Mouse (Mus musculus): ENCODE measurements around the gene Ap1m1.

Gene Ap1m1

GRCm38 (mm10) chr8:72257902-72258238 lies 18.1 kb downstream of the Ap1m1 start:
- no peak for DNase-seq (ENCODE audit: low read depth, low spot score)

GRCm38 (mm10) chr8:72259862-72260261 lies 20.0 kb downstream of the Ap1m1 start:
- DNase-seq (ENCODE audit: low read depth, low spot score), result no peak

GRCm38 (mm10) chr8:72260585-72260984 lies 20.8 kb downstream of the Ap1m1 start:
- DNase-seq (ENCODE audit: low read depth, low spot score), result no peak

- peak; percentile 28 for DNase-seq (ENCODE audit: low read depth, low spot score)
These were observed 21.2 kb downstream of the Ap1m1 start for GRCm38 (mm10) chr8:72261019-72261418.

- DNase-seq (ENCODE audit: low read depth, low spot score), result no peak
These were observed 21.6 kb downstream of the Ap1m1 start for GRCm38 (mm10) chr8:72261431-72261830.

GRCm38 (mm10) chr8:72261872-72262271 lies 22.1 kb downstream of the Ap1m1 start:
- no peak for DNase-seq (ENCODE audit: low read depth, low spot score)

GRCm38 (mm10) chr8:72262756-72263155 lies 22.9 kb downstream of the Ap1m1 start:
- DNase-seq (ENCODE audit: low read depth, low spot score), result no peak

- no peak for DNase-seq (ENCODE audit: low read depth, low spot score)
These were observed 23.6 kb downstream of the Ap1m1 start for GRCm38 (mm10) chr8:72263451-72263850.

- no peak for DNase-seq (ENCODE audit: low read depth, low spot score)
These were observed 25.5 kb downstream of the Ap1m1 start for GRCm38 (mm10) chr8:72265342-72265741.

- no peak for DNase-seq (ENCODE audit: low read depth, low spot score)
These were observed 26.9 kb downstream of the Ap1m1 start for GRCm38 (mm10) chr8:72266671-72267070.

GRCm38 (mm10) chr8:72267106-72267505 lies 27.3 kb downstream of the Ap1m1 start:
- DNase-seq (ENCODE audit: low read depth, low spot score), result no peak

GRCm38 (mm10) chr8:72268356-72268755 lies 28.5 kb downstream of the Ap1m1 start:
- no peak for DNase-seq (ENCODE audit: low read depth, low spot score)

- DNase-seq (ENCODE audit: low read depth, low spot score), result no peak
These were observed 30.8 kb downstream of the Ap1m1 start for GRCm38 (mm10) chr8:72270606-72271005.

- DNase-seq (ENCODE audit: low read depth, low spot score), result no peak
These were observed 31.3 kb downstream of the Ap1m1 start for GRCm38 (mm10) chr8:72271051-72271660.

GRCm38 (mm10) chr8:72271691-72272090 lies 31.9 kb downstream of the Ap1m1 start:
- DNase-seq (ENCODE audit: low read depth, low spot score), result no peak

- no peak for DNase-seq (ENCODE audit: low read depth, low spot score)
These were observed 32.5 kb downstream of the Ap1m1 start for GRCm38 (mm10) chr8:72272361-72272760.

GRCm38 (mm10) chr8:72273111-72273770 lies 33.4 kb downstream of the Ap1m1 start:
- no peak for DNase-seq (ENCODE audit: low read depth, low spot score)

- no peak for DNase-seq (ENCODE audit: low read depth, low spot score)
These were observed 34.0 kb downstream of the Ap1m1 start for GRCm38 (mm10) chr8:72273807-72274206.

GRCm38 (mm10) chr8:72277244-72277643 lies 37.4 kb downstream of the Ap1m1 start:
- no peak for DNase-seq (ENCODE audit: low read depth, low spot score)

GRCm38 (mm10) chr8:72279151-72279550 lies 39.3 kb downstream of the Ap1m1 start:
- no peak for DNase-seq (ENCODE audit: low read depth, low spot score)

GRCm38 (mm10) chr8:72281634-72282033 lies 41.8 kb downstream of the Ap1m1 start:
- no peak for DNase-seq (ENCODE audit: low read depth, low spot score)

GRCm38 (mm10) chr8:72285285-72285684 lies 45.5 kb downstream of the Ap1m1 start:
- no peak for DNase-seq (ENCODE audit: low read depth, low spot score)

GRCm38 (mm10) chr8:72289051-72289450 lies 49.2 kb downstream of the Ap1m1 start:
- DNase-seq (ENCODE audit: low read depth, low spot score), result no peak

GRCm38 (mm10) chr8:72291104-72291503 lies 51.3 kb downstream of the Ap1m1 start:
- no peak for DNase-seq (ENCODE audit: low read depth, low spot score)

Measured in brain, embryonic 18.5 days (tissue).